Mouse (Mus musculus) telencephalon, adult 2 months (tissue): ENCODE results near the gene Pnpla2.

Experiments
- DNase-seq: peaks from one replicate; pipeline ENCODE4 v3.0.0-alpha.2; 2011; ENCODE audit warnings: low read depth, low spot score

The Pnpla2 gene

DNA sequence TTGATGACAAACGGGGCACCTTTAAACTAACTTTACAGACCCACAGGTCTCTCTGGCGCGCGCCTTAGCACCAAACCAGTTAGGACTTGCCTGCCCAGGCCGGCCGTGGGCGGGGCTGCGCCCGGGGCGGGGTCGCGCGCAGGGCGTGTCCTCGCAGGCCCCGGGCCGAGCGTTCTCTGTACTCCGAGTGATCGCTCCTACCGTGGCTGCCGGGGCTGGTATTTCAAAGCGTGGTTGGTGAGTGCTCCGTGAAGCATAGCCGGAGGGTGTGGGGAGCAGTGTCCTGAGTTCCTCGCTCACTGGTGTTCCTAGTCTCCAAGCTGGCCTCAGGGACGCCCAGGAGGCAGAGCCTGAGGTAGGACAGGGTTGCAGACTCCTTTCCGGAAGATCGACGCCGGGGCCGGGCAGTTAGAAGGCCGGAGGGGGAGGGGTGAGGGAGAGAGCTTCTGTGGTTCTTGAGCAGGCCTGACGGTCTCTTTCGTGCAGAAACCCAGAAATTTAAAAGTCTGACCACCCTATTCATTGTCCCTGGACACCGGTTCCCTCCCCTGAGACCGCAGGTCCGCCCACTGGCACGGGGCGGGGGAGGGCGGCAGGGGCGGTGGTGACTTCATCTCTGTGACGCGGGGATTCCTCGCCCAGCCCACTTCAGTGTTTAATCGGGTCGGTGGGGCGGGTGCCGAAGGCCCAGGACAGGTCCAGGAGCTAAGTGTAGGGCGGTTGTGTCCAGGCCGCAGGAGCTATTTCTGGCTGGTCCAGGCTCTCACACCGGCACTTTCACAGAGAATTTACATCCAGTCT, 12.4 kb downstream of the Pnpla2 start, which contains the start of gene Cd151:
Cd151 (plus strand) TSS at position 163 of the 801 bp plus-strand sequence.
- DNase-seq = no peak

DNA sequence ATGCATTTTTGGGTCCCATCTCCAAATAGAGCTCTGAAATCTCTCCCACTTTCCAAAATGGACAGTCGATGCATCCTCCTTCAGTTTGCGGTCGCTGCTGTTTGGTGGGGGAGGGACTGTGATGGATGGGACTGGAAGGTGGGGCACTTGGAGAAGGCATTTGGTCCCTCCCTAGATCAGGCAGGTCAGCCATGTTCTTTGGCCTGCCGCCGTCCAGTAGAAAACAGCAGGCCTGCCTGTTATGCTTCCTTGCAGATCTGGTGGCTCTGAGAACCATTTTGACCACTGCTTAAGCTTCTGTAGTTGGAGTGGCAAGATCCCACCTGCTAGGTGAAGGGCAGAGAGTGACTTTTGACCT, 13.1 kb downstream of the Pnpla2 start:
- no peak for DNase-seq

DNA sequence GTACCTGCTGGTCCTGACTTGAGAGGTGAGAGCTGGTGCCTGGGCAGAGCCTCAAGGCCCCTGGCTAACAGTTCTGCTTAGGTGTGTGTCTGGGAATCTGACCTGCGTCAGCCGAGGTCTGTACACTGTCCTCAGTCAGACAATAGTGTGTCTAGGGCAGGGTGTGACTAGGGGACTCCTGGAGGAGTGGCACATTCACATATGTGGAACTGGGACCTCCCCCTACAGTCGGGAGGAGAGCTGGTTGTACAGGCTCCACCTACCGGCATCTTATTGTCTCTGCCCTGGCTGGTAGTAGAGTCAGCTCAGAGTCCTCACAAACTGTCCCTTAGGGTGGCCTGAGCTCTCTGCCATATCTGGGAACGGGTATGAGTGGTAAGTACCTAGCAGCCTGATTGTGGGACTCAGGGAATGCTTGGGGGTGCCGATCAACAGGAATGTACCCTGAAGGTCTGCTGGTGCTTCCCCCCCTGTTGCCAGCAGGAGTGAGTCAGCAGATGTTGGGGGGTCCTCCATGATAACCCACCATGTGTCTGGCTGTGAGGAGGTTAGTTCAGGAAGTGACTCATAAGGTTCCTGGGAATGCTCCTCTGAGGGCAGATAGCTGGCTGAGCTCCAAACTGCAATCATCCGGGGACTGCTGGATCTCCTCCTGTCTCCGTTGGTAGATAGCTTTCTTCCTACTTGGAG, 13.7 kb downstream of the Pnpla2 start:
- no peak for DNase-seq

DNA sequence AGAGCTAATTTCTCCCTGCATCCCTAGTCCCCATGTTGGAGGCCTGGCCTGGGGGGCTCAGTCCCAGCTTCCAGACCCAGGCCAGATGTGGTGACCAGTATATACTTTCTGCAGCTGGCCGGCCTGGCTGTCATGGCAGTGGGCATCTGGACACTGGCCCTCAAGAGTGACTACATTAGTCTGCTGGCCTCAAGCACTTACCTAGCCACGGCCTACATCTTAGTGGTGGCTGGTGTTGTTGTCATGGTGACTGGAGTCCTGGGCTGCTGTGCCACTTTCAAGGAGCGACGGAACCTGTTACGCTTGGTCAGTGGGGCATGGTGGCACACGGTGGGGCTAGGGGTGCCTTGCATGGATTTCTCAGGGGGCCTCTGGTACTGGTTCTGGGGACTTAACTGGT, 14.4 kb downstream of the Pnpla2 start:
- no peak for DNase-seq

DNA sequence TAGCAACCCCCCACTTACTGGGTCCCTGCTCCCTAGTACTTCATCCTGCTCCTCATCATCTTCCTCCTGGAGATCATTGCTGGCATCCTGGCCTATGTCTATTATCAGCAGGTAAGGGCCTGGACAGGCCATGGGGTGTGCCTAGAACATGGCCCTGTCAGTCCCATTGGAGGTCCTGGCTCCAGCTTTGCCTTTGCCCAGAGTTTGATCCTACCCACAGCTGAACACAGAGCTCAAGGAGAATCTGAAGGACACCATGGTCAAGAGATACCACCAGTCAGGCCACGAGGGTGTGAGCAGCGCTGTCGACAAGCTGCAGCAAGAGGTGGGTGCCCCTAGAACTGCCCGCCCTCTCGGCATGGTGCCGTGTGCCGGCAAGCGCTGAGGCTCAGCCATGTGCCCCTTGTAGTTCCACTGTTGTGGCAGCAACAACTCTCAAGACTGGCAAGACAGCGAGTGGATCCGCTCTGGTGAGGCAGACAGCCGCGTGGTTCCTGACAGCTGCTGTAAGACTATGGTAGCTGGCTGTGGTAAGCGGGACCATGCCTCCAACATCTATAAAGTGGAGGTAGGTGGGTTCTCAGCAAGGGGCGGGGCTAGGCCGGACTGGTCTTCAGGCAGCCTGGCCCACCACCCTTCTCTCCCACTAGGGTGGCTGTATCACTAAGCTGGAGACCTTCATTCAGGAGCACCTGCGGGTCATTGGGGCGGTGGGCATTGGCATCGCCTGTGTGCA, 15.1 kb downstream of the Pnpla2 start:
- no peak for DNase-seq

DNA sequence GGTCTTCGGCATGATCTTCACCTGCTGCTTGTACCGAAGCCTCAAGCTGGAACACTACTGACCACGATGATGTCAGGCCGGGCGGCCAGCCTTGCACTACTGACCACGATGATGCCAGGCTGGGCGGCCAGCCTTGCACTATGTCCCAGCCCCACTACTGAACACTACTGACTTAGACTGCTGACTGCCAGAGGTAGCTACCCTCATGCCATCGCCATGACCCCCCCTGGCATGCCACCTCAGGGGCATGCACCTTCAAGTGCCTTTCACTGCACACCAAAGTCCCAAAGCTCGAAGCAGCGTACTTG, 15.6 kb downstream of the Pnpla2 start:
- no peak for DNase-seq

DNA sequence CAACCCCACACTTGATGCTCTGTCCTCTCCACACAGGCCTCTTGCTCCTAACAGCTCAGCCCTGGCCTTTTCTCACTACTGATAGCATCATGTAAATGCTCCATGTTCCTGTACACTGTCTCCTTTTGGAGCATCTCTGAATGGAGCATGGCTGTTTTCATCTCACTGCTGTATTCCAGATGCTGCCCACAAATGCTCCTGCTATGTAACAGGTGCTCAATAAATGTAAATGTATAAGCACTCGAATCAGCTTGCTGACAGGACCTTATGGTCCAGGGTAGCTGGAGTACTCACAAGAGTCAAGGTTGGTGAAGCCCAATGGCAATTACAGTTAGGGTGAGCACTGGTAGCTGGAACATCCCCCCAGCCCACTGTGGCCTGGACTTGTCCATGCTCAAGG, 16.2 kb downstream of the Pnpla2 start:
- no peak for DNase-seq

DNA sequence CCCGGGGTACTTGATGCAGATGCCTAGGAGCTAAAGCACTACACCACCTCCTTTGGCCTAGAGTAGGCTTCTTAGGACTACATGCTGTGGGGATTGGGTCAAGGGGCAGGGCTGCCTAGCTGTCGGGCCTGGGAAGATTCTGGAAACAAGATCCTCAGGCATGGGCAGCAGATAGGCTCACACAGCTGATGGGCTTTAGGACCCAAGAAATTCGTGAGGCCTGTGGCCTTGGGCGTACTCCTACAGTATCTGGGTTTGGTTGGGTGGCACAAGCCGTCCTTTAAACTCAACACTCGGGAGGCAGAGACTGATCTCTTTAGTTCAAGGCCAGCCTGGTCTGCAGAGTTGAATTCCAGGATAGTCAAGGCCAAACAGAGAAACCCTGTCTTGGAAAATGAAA, 17.2 kb downstream of the Pnpla2 start:
- no peak for DNase-seq

DNA sequence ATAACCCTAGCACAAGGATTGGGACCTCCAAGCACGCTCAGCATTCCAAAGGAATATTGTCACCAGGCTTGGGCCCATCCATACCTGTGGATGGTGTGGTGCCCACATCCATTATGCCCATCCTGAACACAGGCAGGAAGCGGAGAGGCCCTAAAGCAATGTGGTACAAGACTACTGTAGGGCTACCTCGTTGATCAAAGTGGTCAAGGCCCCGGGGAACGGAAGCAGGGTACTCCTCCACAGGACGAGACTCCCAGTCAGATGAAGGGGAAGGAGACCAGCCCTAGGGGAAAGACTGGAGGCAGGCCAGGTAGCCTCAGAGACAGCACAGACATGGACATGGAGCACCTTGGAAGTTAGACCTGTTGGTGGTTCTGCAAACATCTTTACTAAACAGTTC, 17.8 kb downstream of the Pnpla2 start:
- DNase-seq = no peak

DNA sequence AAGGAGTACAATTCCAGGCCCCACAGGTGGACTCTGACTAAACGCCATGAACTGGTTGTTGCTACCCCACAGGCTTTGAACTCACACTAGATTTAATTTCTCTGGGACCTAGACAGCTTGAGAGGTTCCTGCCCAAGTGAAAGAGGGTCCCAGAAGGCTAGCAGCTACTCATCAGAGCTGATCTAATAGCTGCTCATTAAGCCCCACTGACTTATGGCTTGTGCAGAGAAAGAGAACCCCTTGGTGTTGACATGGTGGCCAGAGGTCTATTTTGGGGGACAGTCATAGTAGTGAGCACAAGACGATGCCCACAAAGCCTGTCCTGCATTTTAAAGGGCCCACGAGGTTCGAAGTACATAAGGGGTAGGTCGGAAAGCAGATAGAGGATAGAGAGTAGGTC, 19.2 kb downstream of the Pnpla2 start:
- DNase-seq = no peak

DNA sequence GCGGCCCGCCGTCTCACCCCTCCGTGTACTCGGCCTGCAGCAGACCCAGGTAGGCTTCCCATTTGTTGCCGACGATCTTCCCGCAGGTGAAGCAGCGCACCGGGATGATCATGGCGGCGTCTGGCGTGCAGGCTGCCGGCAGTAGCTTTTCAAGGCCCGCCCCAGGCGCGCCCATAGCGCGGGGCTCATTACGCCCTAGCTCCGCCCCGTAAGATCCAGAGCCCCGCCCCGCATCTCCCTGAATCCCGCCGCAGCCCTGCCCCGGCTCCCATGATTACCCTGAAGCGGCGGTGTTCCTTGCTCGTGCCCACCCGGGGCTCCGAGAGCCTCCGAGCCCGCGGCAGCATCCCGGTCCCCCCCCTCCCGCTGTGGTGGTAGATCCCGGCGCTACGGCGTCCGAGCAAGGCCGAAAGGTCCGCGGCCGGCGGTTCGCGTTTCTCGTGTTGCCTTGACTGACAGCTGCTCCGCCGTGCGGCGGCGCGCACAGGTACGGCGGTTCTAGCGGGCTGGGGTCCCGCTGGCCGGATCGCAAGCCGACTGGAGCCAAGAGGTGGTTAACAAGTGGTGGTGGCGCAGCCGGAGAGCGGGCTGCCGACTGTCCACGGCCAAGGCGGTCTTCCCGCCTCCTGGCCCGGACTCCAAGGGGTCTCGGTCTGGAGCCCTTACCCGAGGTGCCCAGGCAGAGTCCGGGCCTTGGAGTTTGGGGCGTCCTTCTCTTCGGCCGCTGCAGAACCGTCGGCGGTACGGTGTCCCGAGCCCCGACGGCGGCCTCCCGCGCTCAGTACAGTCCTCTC, 20.2 kb downstream of the Pnpla2 start, which contains the start of the genes Polr2l and Tspan4:
Polr2l (minus strand) TSS at position 122 of the 794 bp plus-strand sequence.
Tspan4 (plus strand) TSS at position 230 of the 794 bp plus-strand sequence.
- no peak for DNase-seq

DNA sequence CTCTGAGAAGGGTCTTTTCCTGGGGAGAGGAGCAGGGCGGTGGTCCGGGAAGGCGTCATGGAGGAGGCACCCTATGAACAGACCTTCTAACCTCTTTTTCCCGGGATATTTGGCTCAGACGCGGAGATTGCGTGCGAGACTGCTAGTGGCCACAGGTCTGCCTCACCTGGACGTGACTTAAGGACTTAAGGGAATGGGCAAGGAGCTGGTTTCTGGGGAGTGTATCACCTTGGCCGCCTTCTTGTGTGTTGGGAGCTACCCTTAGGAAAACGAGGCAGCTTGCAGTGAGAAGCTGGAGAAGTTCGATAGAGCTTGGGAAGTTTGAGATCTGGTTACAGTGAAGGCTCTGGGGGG, 20.8 kb downstream of the Pnpla2 start:
- DNase-seq = no peak

DNA sequence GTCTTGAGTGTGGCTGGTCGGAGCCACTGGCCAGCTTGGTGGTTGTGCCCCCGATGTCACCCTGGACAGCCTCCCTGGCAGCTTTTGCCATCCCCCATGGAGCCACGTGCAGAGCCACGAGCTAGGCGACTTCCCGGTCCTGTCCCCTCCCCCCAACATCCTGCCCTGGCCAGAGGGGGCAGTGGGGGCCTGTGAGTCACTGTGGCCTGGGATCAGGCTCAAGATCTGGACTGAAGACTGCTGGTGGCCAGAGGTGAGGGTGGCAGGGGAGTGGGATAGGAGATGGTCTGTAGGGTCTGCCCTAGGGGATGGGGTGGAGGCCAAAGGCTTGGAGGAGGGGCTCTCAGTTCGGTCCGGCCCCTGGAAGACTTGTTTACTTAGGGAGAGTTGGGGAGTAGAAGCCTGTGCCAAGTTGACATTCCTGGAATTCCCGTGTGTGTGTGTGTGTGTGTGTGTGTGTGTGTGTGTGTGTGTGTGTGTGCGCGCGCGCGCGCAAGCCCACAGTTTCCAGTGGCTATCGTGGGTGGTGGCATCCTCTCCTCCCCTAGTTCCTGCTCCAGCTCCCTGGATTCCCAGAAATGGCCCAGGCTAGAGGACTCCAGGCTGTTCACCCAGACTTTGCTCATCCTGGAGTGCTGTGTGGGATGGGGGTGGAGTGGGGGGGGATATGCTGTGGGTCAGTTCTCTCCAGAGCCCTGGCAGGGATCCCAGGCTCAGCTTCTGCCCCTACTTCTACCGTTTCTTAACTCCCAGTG, 21.4 kb downstream of the Pnpla2 start:
- DNase-seq = no peak

DNA sequence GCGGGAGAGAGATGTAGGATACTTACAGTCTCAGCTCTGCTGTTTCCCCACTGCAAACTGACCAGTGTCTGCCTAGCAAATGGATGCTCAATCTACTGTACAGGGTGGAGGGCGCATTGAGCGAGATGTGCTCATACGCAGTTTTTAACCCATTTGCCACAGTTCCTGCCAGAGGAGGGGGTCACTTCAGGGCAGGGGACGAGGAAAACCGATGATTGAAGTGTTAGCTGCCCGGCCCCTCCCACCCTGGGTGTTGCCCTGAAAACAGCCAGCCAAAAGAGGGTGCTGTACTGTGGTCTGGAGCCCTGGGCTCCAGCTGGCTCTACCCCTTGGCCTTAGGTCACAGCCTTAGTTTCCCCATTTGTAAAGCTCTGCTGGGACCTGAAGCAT, 22.0 kb downstream of the Pnpla2 start:
- DNase-seq = no peak

DNA sequence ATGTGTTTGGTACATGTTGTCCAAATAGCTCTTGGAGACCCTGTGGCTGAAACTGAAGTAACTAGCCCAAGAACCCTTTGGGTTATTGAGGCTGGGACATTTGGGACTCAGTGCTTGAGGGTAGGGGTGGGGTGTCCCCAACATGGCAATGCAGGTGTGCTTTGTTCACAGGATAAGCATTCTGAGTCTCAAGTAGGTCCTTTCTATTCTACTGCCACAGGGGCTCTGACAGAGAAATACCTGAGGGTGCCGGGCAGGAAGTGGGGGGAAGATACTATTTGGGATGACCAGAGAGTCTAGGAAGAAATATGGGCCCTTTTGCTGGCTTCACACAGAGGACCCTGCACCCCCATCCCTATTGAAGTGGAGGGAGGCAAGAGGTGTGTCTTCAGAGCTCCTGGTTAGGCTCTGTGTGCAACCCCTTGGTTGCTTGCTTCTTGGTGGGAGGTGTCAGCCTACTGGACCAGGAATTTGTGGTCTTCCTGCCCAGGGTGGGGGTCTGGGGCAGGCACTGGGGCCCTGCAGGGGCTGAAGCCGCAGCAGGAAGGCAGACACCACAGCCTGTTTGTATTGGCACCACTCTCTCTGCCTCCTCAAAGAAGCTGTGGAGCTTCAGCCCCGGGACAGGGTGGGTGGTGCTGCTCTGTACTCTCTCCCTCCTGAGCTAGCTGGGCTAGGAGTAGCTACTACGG, 22.7 kb downstream of the Pnpla2 start:
- no peak for DNase-seq

DNA sequence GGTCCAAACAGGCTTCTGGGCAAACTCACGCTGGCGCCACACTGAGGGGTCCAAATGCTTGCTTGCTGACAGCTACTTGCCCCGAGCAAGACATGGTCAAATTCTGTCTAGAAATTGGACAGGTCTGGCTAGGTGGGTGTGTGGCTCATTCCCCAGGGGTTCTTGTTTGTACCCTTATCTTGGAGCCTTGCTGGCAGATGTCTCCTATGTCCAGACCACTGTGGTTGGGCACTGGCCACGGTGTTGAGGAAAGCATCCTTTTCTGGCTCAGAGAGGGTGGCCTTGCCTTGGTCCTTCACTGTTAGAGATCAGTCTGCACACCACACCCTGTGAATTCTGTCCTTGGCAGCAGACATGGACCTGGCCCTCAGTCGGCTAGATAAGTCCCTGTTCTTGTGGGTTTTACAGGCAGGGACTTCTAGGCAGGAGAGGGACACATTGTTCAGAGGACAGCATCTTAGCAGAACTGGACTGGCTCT, 23.3 kb downstream of the Pnpla2 start:
- DNase-seq = no peak

DNA sequence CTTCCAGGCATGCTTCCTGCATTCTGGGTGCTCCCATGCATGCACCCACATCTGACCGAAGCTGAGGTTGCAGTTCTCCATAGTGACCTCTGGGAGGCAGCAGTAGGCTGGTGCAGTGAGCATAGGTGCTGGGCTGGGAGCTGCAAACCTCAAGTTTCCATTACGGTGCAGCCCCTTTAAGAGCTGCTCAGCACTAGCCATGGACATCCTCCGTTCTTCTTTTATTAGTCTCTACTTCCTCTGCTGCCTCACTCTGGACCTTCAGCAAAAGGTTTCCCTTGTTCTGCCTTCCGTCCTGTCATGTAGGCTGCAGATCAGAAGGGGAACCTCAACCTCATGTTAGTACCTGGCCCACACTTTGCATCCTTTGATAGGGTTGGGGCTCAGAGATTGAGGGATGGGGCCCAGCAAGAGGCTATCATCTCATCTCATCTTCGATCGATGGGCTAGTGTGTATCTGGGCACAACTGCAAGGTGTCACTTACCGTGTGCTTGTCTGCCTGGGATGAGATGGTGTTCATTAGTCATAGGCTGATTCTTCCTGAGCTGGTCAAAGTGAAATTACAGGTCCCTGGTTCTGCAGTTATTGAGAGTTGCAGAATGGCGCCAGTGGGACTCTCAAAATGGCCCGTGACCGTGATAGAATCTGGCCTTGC, 26.0 kb downstream of the Pnpla2 start:
- peak; percentile 65 for DNase-seq

DNA sequence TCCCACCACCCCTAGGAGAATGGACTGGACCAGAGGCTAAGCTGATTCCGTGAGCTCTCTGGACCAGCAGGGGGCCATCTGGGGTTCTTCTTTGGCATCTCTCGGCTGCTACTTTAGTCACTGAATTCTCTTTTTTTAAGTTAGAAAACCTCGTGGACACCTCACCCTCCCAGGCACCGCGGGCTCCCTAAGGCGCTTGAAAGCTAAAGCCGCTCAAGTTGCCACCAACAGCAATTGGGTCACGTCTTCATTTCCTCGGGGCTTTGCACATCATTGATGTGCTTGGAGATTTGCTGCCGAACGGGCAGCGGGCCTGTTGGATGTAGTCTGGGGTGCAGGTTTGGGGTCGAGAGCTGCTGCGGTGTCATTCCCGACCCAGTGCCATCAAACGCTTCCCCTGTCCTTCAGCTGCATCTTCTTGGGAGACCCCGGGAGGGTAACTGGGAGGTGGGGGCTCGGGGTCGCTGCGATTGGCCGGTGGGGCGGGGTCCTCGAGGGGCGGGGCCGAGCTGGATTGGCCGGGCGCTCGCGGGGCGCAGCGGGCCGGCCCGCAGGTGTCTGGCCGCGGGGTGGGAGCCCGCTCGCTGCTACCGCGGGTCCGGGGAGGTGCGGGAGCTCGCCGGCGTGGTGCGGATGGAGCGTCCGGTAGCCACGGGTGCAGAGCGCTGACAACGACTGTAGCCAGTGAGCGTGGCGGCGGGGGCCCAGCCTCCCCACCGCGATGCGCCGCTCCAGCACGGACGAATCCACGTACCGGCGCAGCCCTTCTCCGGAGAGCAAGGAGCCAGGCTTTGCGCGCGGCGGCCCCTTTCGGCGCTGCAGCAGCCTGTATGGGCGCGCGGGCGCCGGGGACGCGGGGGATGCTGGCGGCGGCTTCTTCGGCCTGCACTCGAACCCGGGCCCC, 26.8 kb downstream of the Pnpla2 start:
- no peak for DNase-seq

DNA sequence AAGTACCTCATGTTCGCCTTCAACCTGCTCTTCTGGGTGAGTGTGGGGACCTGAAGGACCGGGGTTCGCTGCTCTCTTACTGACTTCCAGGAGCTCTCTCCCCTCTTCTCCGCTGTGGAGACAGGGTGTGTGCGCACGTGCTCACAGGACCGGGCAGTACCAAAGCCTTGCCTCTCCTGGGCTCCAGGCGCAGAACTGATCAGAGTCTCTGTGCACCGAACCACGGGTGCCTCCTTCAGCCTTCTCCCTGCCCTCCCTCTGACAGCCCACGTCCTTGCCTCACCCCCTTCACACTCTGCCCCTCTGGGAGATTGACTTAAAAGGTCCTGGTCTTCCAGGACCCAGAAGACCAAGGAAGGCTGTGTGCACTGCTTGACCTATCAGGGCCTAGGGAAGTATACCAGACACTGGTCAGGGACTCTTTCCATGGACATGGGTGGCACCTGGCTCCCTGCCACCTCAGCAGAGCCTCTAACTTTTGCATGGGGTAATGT, 27.6 kb downstream of the Pnpla2 start:
- DNase-seq = no peak
